Mouse (Mus musculus): ENCODE data around the gene Hhipl1. TPM values are rescaled to one million over a fixed set of nuclear protein-coding genes. Genes with fewer than 3 reads are reported as not detected.

The Hhipl1 gene
- 0.99 TPM for polyA plus RNA-seq (2014; fragmentation: Illumina TruSeq; extraction: RNeasy Lipid Tissue Mini Kit (QIAGEN cat#74804); ENCODE audit: low read depth, low replicate concordance)

DNA sequence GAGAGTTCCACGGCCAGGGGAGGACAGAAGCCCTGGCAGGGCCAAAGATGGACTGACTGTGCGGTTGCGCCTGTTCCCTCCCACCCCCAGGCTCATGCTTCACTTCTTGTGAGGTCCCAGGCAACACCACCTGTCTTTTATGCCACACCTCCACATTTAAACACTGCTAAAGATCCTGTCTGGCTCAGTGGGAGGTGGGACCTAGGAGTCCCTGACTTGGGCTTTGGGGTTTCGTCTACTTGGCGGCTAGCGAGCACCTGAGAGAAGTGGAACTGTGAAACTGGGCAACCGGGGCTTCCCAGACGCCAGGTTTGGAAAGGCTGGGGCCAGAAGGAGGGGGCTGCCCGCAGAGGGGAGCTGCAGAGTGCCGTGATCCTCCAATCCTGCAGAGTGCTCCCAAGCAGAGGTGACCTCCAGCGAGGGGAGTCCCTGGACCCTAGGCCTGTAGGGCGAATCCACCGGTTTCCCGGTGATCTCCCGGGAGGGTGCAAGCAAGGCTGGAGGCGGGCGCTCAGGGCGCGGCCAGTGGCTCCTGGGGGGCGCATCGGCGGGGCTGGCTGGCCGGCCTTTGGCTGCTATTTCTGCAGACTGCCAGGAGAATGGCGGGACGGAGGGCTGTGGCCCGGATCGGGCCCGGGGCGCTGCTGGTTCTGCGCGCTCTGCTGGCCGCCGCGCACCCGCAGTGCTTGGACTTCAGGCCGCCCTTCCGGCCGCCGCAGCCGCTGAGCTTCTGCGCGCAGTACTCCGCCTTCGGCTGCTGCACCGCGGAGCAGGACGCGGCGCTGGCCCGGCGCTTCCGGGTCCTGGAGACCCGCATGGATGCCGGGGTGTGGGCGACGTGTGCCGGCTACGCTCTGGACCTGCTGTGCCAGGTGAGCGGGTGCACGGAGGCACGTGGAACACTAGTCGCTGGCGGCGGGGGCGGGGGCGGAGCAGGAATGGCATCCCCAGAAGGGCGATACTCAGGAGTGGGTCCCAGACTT, at the start of gene Hhipl1:
Gene Hhipl1, plus strand, starts transcription at position 459 of the 983 bp plus-strand sequence.

DNA sequence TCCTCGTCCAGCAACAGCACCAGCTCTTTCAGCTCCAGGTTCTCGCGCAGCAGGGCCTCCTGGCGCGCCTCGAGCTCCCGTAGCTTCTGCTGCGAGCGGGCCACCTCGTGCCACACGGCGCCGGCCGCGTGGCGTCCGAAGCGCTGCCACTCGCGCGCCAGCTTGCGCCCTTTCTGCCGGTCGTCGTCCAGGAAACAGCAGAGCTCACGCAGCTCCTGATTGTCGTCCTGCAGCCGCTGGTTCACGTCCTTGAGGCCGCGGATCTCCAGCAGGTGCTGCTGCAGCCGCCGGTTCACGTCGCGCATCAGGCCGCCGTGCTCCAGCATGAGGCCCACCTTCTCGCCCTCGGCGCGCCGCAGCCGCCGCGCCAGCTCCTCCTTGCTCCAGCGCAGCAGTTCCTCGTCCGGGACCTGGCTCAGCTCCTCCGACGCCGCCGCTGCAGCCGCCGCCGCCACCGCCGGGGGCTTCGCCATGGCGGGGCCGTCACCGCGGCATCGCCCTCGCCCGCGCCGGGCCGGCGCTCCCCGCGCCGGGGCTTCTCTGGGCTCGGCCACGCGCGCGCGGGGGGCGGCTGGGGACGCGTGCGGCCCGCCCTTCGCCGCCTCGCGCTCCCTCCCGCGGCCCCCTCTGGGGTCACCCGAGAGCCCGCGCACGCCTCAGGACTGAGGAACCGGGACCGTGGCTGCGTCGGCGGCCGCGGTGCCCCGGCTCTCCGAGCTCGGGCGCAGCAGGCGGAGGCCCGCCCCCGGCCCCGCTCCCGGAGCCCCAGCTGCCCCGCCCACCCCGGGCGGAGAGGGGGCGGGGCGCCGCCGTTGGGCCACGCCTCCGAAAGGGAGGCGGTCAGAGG, 31.2 kb upstream of the Hhipl1 start, which contains the start of gene Ccdc85c:
Gene Ccdc85c, minus strand, starts transcription at position 765 of the 847 bp plus-strand sequence.

DNA sequence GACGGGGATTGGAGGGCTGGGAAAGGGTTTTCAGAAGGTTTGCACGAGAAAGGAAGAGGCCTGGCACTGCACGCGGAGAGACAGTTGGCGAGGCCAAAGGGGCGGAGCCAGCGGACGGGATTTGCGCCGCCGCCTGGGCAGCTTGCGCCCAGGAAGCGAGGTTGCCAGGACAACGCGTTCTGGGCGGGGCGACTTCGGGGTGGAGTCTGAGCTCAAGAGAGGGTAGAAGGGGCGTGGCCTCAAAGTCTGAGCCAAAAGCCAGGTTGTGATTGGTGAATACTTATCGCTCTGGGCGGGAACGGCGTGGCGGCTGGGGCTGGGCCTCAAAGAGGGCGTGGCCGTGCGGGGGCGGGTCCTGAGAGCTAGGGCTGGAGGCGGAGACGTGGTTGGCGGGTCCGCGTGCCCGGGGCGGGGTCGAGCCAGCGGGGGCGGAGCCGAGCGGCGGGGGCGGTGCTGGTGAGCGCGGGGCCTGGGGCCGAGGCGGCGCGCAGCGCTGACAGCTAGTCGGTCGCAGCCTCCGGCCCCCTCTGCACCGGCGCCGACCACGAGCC, 27.9 kb downstream of the Hhipl1 start, which contains the start of gene Cyp46a1:
Gene Cyp46a1, plus strand, starts transcription at position 487 of the 551 bp plus-strand sequence.

DNA sequence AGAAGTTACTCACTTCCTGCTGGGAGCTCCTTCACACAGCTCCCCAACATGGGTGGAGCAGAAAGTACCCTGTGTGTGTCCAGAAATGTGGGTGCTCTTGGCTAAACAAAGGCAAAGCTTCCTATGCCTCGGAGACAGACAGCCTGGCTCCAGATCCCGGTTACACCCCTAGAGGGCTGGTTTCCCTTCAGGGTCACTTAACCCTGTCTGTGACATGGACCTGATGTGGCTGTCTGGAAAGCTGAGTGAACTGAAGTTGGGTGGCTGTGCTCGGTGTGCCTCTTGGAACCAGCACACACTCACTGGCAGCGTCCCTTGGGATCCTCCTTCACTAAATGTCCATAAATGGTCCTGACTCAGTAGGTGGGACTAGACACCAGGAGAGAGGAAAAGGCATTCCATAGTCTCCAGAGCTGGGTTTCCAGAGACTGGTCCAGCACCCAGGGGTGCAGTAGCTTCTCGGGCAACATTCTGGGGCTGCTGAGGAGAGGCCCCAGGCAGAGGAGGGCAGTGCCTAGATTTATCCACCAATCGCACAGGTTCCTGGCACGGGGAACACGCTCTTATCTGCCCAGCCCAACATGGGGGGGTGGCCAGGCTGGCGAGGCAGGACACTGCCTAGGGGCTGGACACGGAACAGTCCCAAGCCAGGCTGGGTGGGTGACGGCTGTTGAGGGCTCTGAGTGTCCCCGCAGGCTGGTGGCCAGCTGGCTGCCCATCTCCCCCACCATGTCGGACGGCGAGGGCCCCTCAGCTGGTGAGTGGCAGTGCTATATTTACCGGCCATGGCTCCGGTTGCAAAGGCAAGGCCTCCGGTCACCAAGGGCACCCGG, 64.7 kb downstream of the Hhipl1 start, which contains the start of gene Eml1:
Gene Eml1, plus strand, starts transcription at position 362 of the 833 bp plus-strand sequence.

Other genes starting within 250 kb of the Hhipl1 start
- 102 TPM for gene Setd3, start 127.0 kb upstream of the Hhipl1 start, polyA plus RNA-seq (2014; fragmentation: Illumina TruSeq; extraction: RNeasy Lipid Tissue Mini Kit (QIAGEN cat#74804); ENCODE audit: low read depth, low replicate concordance)
- 25.7 TPM for gene Ccnk, start 126.7 kb upstream of the Hhipl1 start, polyA plus RNA-seq (2014; fragmentation: Illumina TruSeq; extraction: RNeasy Lipid Tissue Mini Kit (QIAGEN cat#74804); ENCODE audit: low read depth, low replicate concordance)
- gene Ccdc85c, start 30.8 kb upstream of the Hhipl1 start, polyA plus RNA-seq (2014; fragmentation: Illumina TruSeq; extraction: RNeasy Lipid Tissue Mini Kit (QIAGEN cat#74804); ENCODE audit: low read depth, low replicate concordance), result 21.0 TPM
- gene Cyp46a1, start 28.1 kb downstream of the Hhipl1 start, polyA plus RNA-seq (2014; fragmentation: Illumina TruSeq; extraction: RNeasy Lipid Tissue Mini Kit (QIAGEN cat#74804); ENCODE audit: low read depth, low replicate concordance), result 0.94 TPM
- gene Eml1, start 64.7 kb downstream of the Hhipl1 start, polyA plus RNA-seq (2014; fragmentation: Illumina TruSeq; extraction: RNeasy Lipid Tissue Mini Kit (QIAGEN cat#74804); ENCODE audit: low read depth, low replicate concordance), result 77.8 TPM
- gene Evl, start 248.4 kb downstream of the Hhipl1 start, polyA plus RNA-seq (2014; fragmentation: Illumina TruSeq; extraction: RNeasy Lipid Tissue Mini Kit (QIAGEN cat#74804); ENCODE audit: low read depth, low replicate concordance), result 25.7 TPM

All from heart, adult 10 weeks (tissue).